Comparison of ENCODE assay signal across 8 mouse cellular contexts in the genomic region with DNA sequence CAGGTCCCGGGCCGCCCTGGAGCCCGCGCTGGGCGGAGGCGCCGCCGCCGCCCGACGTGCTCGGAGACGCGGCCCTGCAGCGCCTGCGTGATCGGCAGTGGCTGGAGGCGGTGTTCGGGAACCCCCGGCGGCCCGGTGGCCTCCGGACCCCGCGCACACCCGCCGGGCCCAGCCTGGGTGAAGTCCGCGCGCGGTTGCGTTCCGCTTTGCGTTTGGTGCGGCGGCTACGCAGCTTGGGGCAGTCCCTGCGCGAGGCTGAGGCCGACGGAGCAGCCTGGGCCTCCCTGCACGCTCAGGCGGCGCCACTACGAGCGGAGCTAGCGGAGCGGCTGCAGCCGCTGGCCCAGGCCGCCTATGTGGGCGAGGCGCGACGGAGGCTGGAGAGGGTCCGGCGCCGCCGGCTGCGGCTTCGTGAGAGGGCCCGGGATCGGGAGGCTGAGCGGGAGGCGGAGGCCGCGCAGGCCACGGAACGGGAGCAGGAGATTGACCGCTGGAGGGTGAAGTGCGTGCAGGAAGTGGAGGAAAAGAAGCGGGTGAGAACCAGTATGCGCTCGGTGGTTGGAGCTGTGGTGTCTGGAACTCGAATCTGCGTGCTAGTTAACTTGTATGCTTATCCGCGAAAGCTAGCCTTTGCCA. TPM values are rescaled to one million over a fixed set of nuclear protein-coding genes. Genes with fewer than 3 reads are reported as not detected.
DNase-seq lines count a peak whose midpoint lies in the region; ATAC-seq and TF ChIP-seq lines count a peak whose summit lies in the region.

No protein-coding gene starts in this region.

- DNase-seq in CD8-positive naive resting alpha-beta T cell, adult 2 months (ENCODE audit: low read depth in 2 of 2, low spot score in 2 of 2) = peak; percentile 28 to 47
- peak; percentile 15 for DNase-seq in embryonic facial prominence, embryonic 14.5 days (ENCODE audit: low spot score)
- DNase-seq in kidney, postnatal 10 days = peak; percentile 62
- peak; percentile 66 for DNase-seq in neural tube, embryonic 11.5 days (ENCODE audit: low spot score)

- peak overlapping the region; percentile 81 for H3K4me3 ChIP-seq in bone marrow, adult 2 months (replicated peaks; ENCODE audit: control insufficient read depth, low read depth, low read length)
- H3K4me3 ChIP-seq in embryonic facial prominence, embryonic 14.5 days (ENCODE audit: low read depth, low read length) = peak overlapping the region; percentile 96
- H3K4me3 ChIP-seq in heart, embryonic 15.5 days = peak overlapping the region; percentile 73
- H3K4me3 ChIP-seq in liver, embryonic 16.5 days (ENCODE audit: low read depth, low read length) = peak overlapping the region; percentile 97
- H3K4me3 ChIP-seq in neural tube, embryonic 11.5 days (ENCODE audit: low read depth, low read length) = peak overlapping the region; percentile 99
- peak overlapping the region; percentile 99 for H3K4me3 ChIP-seq in stomach, embryonic 16.5 days (replicated peaks; ENCODE audit: low read length)

- H3K4me1 ChIP-seq in bone marrow, adult 2 months (ENCODE audit: control insufficient read depth, insufficient read depth, low read length) = no peaks in the 10 kb centered on the region; the same call in 1 of the 2 replicates
- peaks cover 9% of the 10 kb centered on the region for H3K4me1 ChIP-seq in embryonic facial prominence, embryonic 14.5 days (ENCODE audit: control insufficient read depth, insufficient read depth, low read length)
- H3K4me1 ChIP-seq in heart, embryonic 15.5 days (replicated peaks) = peaks cover 27% of the 10 kb centered on the region
- peaks cover 12% of the 10 kb centered on the region for H3K4me1 ChIP-seq in liver, embryonic 16.5 days (ENCODE audit: control insufficient read depth, low read depth, low read length)
- H3K4me1 ChIP-seq in neural tube, embryonic 11.5 days (ENCODE audit: control insufficient read depth, insufficient read depth, low read length) = peaks cover 11% of the 10 kb centered on the region
- peaks cover 11% of the 10 kb centered on the region for H3K4me1 ChIP-seq in stomach, embryonic 16.5 days (ENCODE audit: control insufficient read depth, insufficient read depth, low read length)

- peak overlapping the region; percentile 93 for H3K27ac ChIP-seq in bone marrow, adult 2 months (ENCODE audit: control insufficient read depth, insufficient read depth, low read depth, low read length, poor library complexity)
- peak overlapping the region; percentile 95 for H3K27ac ChIP-seq in embryonic facial prominence, embryonic 14.5 days (replicated peaks; ENCODE audit: low read depth, low read length)
- H3K27ac ChIP-seq in heart, embryonic 15.5 days = peak overlapping the region; percentile 97
- peak overlapping the region; percentile 95 for H3K27ac ChIP-seq in liver, embryonic 16.5 days (ENCODE audit: low read length)
- H3K27ac ChIP-seq in neural tube, embryonic 11.5 days (ENCODE audit: low read depth, low read length) = peak overlapping the region; percentile 91
- H3K27ac ChIP-seq in stomach, embryonic 16.5 days (ENCODE audit: low read length) = peak overlapping the region; percentile 97

- TF ChIP-seq POLR2A in bone marrow, adult 2 months (IDR thresholded peaks at IDR 0.05; ENCODE audit: borderline replicate concordance, control insufficient read depth, low read depth, low read length) = peak; percentile 42; the same call in 1 of the 2 replicates

- no peaks in the 10 kb centered on the region for H3K36me3 ChIP-seq in embryonic facial prominence, embryonic 14.5 days (ENCODE audit: control insufficient read depth, insufficient read depth, low read length)
- no peaks in the 10 kb centered on the region for H3K36me3 ChIP-seq in heart, embryonic 15.5 days
- H3K36me3 ChIP-seq in liver, embryonic 16.5 days (ENCODE audit: control insufficient read depth, insufficient read depth) = no peaks in the 10 kb centered on the region
- H3K36me3 ChIP-seq in neural tube, embryonic 11.5 days (ENCODE audit: control insufficient read depth, insufficient read depth, low read length) = no peaks in the 10 kb centered on the region
- H3K36me3 ChIP-seq in stomach, embryonic 16.5 days (ENCODE audit: control insufficient read depth, insufficient read depth, low read length) = no peaks in the 10 kb centered on the region

- peak overlapping the region; percentile 81 for H3K4me2 ChIP-seq in embryonic facial prominence, embryonic 14.5 days (ENCODE audit: low read depth, low read length)
- H3K4me2 ChIP-seq in heart, embryonic 15.5 days = peak overlapping the region; percentile 72
- H3K4me2 ChIP-seq in liver, embryonic 16.5 days (ENCODE audit: low read depth, low read length) = peak overlapping the region; percentile 95
- peak overlapping the region; percentile 92 for H3K4me2 ChIP-seq in neural tube, embryonic 11.5 days (ENCODE audit: low read depth)
- peak overlapping the region; percentile 93 for H3K4me2 ChIP-seq in stomach, embryonic 16.5 days (ENCODE audit: low read depth, low read length)

- no peaks in the 10 kb centered on the region for H3K27me3 ChIP-seq in embryonic facial prominence, embryonic 14.5 days (replicated peaks; ENCODE audit: control insufficient read depth, insufficient read depth, low read length)
- no peaks in the 10 kb centered on the region for H3K27me3 ChIP-seq in heart, embryonic 15.5 days
- no peaks in the 10 kb centered on the region for H3K27me3 ChIP-seq in liver, embryonic 16.5 days (ENCODE audit: control insufficient read depth, insufficient read depth, low read depth, low read length)
- H3K27me3 ChIP-seq in neural tube, embryonic 11.5 days (ENCODE audit: control insufficient read depth, insufficient read depth, low read length) = no peaks in the 10 kb centered on the region
- H3K27me3 ChIP-seq in stomach, embryonic 16.5 days (ENCODE audit: control insufficient read depth, insufficient read depth, low read length) = no peaks in the 10 kb centered on the region

- H3K9ac ChIP-seq in embryonic facial prominence, embryonic 14.5 days (ENCODE audit: low read depth, low read length) = peak overlapping the region; percentile 98
- peak overlapping the region; percentile 92 for H3K9ac ChIP-seq in heart, embryonic 15.5 days
- peak overlapping the region; percentile 95 for H3K9ac ChIP-seq in liver, embryonic 16.5 days (ENCODE audit: low read depth, low read length)
- H3K9ac ChIP-seq in neural tube, embryonic 11.5 days (ENCODE audit: low read length) = peak overlapping the region; percentile 93
- peak overlapping the region; percentile 97 for H3K9ac ChIP-seq in stomach, embryonic 16.5 days (ENCODE audit: low read length)

- no peak for TF ChIP-seq CTCF in bone marrow, adult 2 months (IDR thresholded peaks at IDR 0.05; ENCODE audit: control insufficient read depth, insufficient read depth, low read length)

- peak; percentile 78 for ATAC-seq in embryonic facial prominence, embryonic 14.5 days (ENCODE audit: low read depth)
- peak; percentile 76 for ATAC-seq in heart, embryonic 15.5 days (replicated peaks; ENCODE audit: insufficient number of reproducible peaks, insufficient read depth, low FRiP score, low read depth)
- peak; percentile 79 for ATAC-seq in liver, embryonic 16.5 days (ENCODE audit: low read depth)
- peak; percentile 50 for ATAC-seq in neural tube, embryonic 11.5 days (ENCODE audit: insufficient read depth, low FRiP score, low TSS enrichment)
- ATAC-seq in stomach, embryonic 16.5 days (ENCODE audit: insufficient read depth, low FRiP score) = peak; percentile 77

- H3K9me3 ChIP-seq in embryonic facial prominence, embryonic 14.5 days (ENCODE audit: control insufficient read depth, low read length) = no peaks in the 10 kb centered on the region
- H3K9me3 ChIP-seq in heart, embryonic 15.5 days (replicated peaks) = no peaks in the 10 kb centered on the region
- H3K9me3 ChIP-seq in liver, embryonic 16.5 days (replicated peaks; ENCODE audit: control insufficient read depth, low read length) = no peaks in the 10 kb centered on the region
- no peaks in the 10 kb centered on the region for H3K9me3 ChIP-seq in neural tube, embryonic 11.5 days (ENCODE audit: control insufficient read depth, low read length)
- 0 out of 2 replicates have a peak, but pooled peaks cover 5% of the 10 kb centered on the region for H3K9me3 ChIP-seq in stomach, embryonic 16.5 days (replicated peaks; ENCODE audit: control insufficient read depth, low read length)

- WGBS in bone marrow, adult 2 months = 1% methylated on average over 75 of the region's 77 CpGs
- WGBS in embryonic facial prominence, embryonic 14.5 days = 1% methylated on average over 46 of the region's 77 CpGs
- under 1% methylated on average over 77 of the region's 77 CpGs for WGBS in heart, embryonic 15.5 days
- under 1% methylated on average over 76 of the region's 77 CpGs for WGBS in liver, embryonic 16.5 days (ENCODE audit: insufficient replicate concordance)
- under 1% methylated on average over 70 of the region's 77 CpGs for WGBS in neural tube, embryonic 11.5 days
- WGBS in stomach, embryonic 16.5 days = under 1% methylated on average over 76 of the region's 77 CpGs

RNA-seq across cellular contexts. Expression of gene Pdcd7, which starts 0.7 kb away (rescaled TPM):
- polyA plus RNA-seq in bone marrow, adult 2 months (2011; ENCODE audit: insufficient read depth, insufficient read length, low replicate concordance, missing spikeins) = 7.3 and 16.3 TPM in 2 replicates
- polyA plus RNA-seq in embryonic facial prominence, embryonic 14.5 days (2014; fragmentation: Nextera tagmentation; extraction: Ambion mirVana) = 11.5 and 11.9 TPM in 2 replicates
- polyA plus RNA-seq in heart, embryonic 15.5 days (2015; fragmentation: Nextera tagmentation; extraction: Ambion mirVana) = 5.8 and 7.1 TPM in 2 replicates
- polyA plus RNA-seq in liver, embryonic 16.5 days (2015; fragmentation: Nextera tagmentation; extraction: Ambion mirVana) = 1.6 and 1.8 TPM in 2 replicates
- 13.7 and 14.3 TPM in 2 replicates for polyA plus RNA-seq in neural tube, embryonic 11.5 days (2014; fragmentation: Nextera tagmentation; extraction: Ambion mirVana)
- 3.4 and 3.6 TPM in 2 replicates for polyA plus RNA-seq in stomach, embryonic 16.5 days (2015; fragmentation: Nextera tagmentation; extraction: Ambion mirVana)

RNA-seq across cellular contexts. Expression of gene Ubap1l, which starts 14.2 kb away (rescaled TPM):
- polyA plus RNA-seq in bone marrow, adult 2 months (2011; ENCODE audit: insufficient read depth, insufficient read length, low replicate concordance, missing spikeins) = 1.1 and 1.7 TPM in 2 replicates
- polyA plus RNA-seq in embryonic facial prominence, embryonic 14.5 days (2014; fragmentation: Nextera tagmentation; extraction: Ambion mirVana) = 0.72 TPM in 1 of 2 replicates, not detected in the other
- 0.09 and 0.19 TPM in 2 replicates for polyA plus RNA-seq in heart, embryonic 15.5 days (2015; fragmentation: Nextera tagmentation; extraction: Ambion mirVana)
- not detected in 2 replicates for polyA plus RNA-seq in liver, embryonic 16.5 days (2015; fragmentation: Nextera tagmentation; extraction: Ambion mirVana)
- 0.37 and 0.82 TPM in 2 replicates for polyA plus RNA-seq in neural tube, embryonic 11.5 days (2014; fragmentation: Nextera tagmentation; extraction: Ambion mirVana)
- 0.40 TPM in 1 of 2 replicates, not detected in the other for polyA plus RNA-seq in stomach, embryonic 16.5 days (2015; fragmentation: Nextera tagmentation; extraction: Ambion mirVana)

RNA-seq across cellular contexts. Expression of gene Kbtbd13, which starts 44.9 kb away (rescaled TPM):
- polyA plus RNA-seq in bone marrow, adult 2 months (2011; ENCODE audit: insufficient read depth, insufficient read length, low replicate concordance, missing spikeins) = not detected in 2 replicates
- 1.8 and 2.1 TPM in 2 replicates for polyA plus RNA-seq in embryonic facial prominence, embryonic 14.5 days (2014; fragmentation: Nextera tagmentation; extraction: Ambion mirVana)
- polyA plus RNA-seq in heart, embryonic 15.5 days (2015; fragmentation: Nextera tagmentation; extraction: Ambion mirVana) = 1.00 and 1.7 TPM in 2 replicates
- polyA plus RNA-seq in liver, embryonic 16.5 days (2015; fragmentation: Nextera tagmentation; extraction: Ambion mirVana) = 0.25 and 0.42 TPM in 2 replicates
- polyA plus RNA-seq in neural tube, embryonic 11.5 days (2014; fragmentation: Nextera tagmentation; extraction: Ambion mirVana) = 0.66 and 0.76 TPM in 2 replicates
- polyA plus RNA-seq in stomach, embryonic 16.5 days (2015; fragmentation: Nextera tagmentation; extraction: Ambion mirVana) = 0.97 and 1.3 TPM in 2 replicates

RNA-seq across cellular contexts. Expression of gene Rasl12, which starts 51.7 kb away (rescaled TPM):
- polyA plus RNA-seq in bone marrow, adult 2 months (2011; ENCODE audit: insufficient read depth, insufficient read length, low replicate concordance, missing spikeins) = 0.40 TPM in 1 of 2 replicates, not detected in the other
- 9.6 and 10.9 TPM in 2 replicates for polyA plus RNA-seq in embryonic facial prominence, embryonic 14.5 days (2014; fragmentation: Nextera tagmentation; extraction: Ambion mirVana)
- 7.6 and 8.9 TPM in 2 replicates for polyA plus RNA-seq in heart, embryonic 15.5 days (2015; fragmentation: Nextera tagmentation; extraction: Ambion mirVana)
- 0.23 and 0.34 TPM in 2 replicates for polyA plus RNA-seq in liver, embryonic 16.5 days (2015; fragmentation: Nextera tagmentation; extraction: Ambion mirVana)
- 6.9 and 7.8 TPM in 2 replicates for polyA plus RNA-seq in neural tube, embryonic 11.5 days (2014; fragmentation: Nextera tagmentation; extraction: Ambion mirVana)
- polyA plus RNA-seq in stomach, embryonic 16.5 days (2015; fragmentation: Nextera tagmentation; extraction: Ambion mirVana) = 7.6 TPM in 2 replicates

RNA-seq across cellular contexts. Expression of gene Clpx, which starts 52.5 kb away (rescaled TPM):
- 7.3 and 19.9 TPM in 2 replicates for polyA plus RNA-seq in bone marrow, adult 2 months (2011; ENCODE audit: insufficient read depth, insufficient read length, low replicate concordance, missing spikeins)
- polyA plus RNA-seq in embryonic facial prominence, embryonic 14.5 days (2014; fragmentation: Nextera tagmentation; extraction: Ambion mirVana) = 55.8 and 56.3 TPM in 2 replicates
- polyA plus RNA-seq in heart, embryonic 15.5 days (2015; fragmentation: Nextera tagmentation; extraction: Ambion mirVana) = 44.4 and 46.4 TPM in 2 replicates
- 41.6 and 42.2 TPM in 2 replicates for polyA plus RNA-seq in liver, embryonic 16.5 days (2015; fragmentation: Nextera tagmentation; extraction: Ambion mirVana)
- 50.0 and 52.8 TPM in 2 replicates for polyA plus RNA-seq in neural tube, embryonic 11.5 days (2014; fragmentation: Nextera tagmentation; extraction: Ambion mirVana)
- polyA plus RNA-seq in stomach, embryonic 16.5 days (2015; fragmentation: Nextera tagmentation; extraction: Ambion mirVana) = 53.9 and 54.8 TPM in 2 replicates

Comparison
In these comparisons a context has a peak if more than half of its experiments do, and no peak if none do; other contexts are left out.
1. Peak in every context shown above with its lines: DNase-seq, ATAC-seq, H3K4me3 ChIP-seq and H3K27ac ChIP-seq.
2. DNase-seq: peak in every context shown above with its lines; median percentile 66 in neural tube, embryonic 11.5 days; 62 in kidney, postnatal 10 days; 38 in CD8-positive naive resting alpha-beta T cell, adult 2 months; 15 in embryonic facial prominence, embryonic 14.5 days.